Mouse (Mus musculus): ENCODE data around the gene Cox15.

Gene Cox15

GRCm38 (mm10) chr19:43752489-43753225 lies at the start of gene Cox15, which contains the start of gene Cutc:
TSS of gene Cox15 (minus strand) at chr19:43753000.
TSS of gene Cutc (plus strand) at chr19:43752996.
- in situ Hi-C loops (cut with MboI, MseI), result no loop called here

GRCm38 (mm10) chr19:43801427-43802051 lies 48.7 kb upstream of the Cox15 start:
- in situ Hi-C loops (cut with MboI, MseI), result no loop called here

DNA sequence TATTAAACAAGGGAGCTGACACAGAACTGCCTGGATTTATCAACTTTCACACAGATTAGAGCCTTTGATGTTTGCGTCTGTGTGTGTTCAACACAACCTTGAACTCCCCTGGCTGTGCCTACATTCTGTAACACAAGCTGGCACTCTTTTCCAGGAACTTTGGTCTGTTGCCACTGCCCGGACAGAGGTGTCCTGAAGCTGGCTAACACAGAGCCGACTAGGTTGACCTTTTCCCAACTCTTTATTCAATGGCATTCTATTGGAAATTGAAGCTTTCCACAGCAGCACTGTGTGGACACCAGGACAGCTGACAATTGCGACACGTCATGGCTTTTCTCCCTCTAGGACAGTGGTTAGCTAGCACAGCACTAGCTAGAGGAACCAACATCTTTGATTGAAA lies 44.4 kb upstream of the Cox15 start:
- in situ Hi-C loops (cut with MboI, MseI), result no loop called here

DNA sequence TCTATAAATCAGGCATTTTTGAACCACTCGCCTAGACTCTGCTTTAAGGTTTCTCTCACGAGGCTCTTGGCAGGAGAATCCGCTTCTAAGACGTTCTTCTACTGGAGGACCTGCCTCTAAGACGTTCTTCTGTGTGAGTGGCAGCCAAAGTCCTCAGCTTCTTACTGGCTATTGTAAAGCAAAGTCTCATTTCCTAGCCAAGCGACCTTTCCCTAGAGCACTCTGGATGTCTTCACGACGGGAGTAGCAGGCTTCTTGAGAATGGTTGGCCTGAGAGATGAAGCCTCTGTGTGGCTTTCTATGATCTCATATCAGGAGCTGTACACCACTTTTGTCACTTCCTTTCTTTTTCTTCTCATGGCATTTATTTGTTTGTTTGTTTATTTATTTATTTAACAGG lies 42.7 kb upstream of the Cox15 start:
- in situ Hi-C loops (cut with MboI, MseI), result no loop called here

GRCm38 (mm10) chr19:43793951-43794350 lies 41.2 kb upstream of the Cox15 start:
- in situ Hi-C loops (cut with MboI, MseI), result no loop called here

DNA sequence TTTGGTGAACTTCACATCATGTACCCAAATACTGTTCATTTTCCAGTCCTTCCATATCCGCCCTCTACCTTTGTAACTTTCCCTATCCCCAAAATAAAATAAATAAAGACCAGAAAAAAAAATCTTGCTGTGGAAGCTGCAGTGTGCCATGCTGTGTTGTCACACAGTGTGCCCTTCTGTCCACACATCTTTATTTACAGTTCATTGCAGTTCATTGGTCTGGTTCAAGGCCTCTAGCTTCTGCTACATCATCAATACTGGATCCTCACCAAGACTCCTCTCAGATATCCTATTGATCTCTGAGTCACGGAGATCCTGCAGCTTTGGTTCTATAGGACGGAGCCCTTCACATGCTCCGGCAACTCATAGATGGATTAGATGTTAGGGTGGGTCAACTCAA lies 39.7 kb upstream of the Cox15 start:
- in situ Hi-C loops (cut with MboI, MseI), result no loop called here

GRCm38 (mm10) chr19:43789817-43790216 lies 37.0 kb upstream of the Cox15 start:
- in situ Hi-C loops (cut with MboI, MseI), result no loop called here

DNA sequence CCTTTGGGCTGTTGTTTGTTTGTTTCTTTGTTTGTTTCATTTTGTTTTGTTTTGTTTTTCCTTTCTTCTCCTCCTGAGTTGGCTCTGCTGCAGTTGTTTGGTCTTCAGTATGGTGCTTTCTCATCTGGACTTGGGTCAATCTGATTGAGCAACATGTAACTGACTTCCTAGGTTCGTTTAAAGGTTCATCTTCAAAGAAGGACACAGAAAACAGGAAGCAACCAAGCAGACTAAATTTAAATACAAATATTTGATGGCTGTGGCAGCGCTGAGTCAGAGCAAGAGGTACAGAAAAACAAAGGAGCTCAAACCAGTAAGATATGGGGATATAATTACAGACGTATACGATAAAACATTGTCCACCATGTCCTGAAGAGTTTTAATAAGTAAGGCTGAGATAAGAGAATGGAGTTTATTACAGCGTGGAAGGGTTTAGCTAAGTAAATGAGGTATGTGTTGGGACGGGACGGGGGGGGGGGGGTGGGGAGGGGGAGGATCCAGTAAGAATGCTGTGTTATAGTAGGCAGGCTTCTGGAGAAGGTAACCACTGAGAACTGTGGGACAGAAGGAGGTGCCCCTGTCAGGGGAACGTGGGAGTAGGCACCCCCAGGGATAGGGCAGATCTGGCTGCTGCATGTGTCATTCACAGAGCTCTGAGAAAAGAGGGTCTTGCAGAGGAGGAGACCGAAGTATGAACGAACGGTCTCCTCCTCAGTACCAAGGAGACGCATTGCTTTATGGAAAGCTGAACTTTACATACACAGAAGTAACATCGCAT lies 33.6 kb upstream of the Cox15 start:
- in situ Hi-C loops (cut with MboI, MseI), result no loop called here

- in situ Hi-C loops (cut with MboI, MseI), result no loop called here
Measured at GRCm38 (mm10) chr19:43784761-43785160, 32.0 kb upstream of the Cox15 start.

- in situ Hi-C loops (cut with MboI, MseI), result no loop called here
Measured at GRCm38 (mm10) chr19:43781980-43782379, 29.2 kb upstream of the Cox15 start, which contains the start of gene Abcc2. TSS of gene Abcc2 (plus strand) at chr19:43782192.

DNA sequence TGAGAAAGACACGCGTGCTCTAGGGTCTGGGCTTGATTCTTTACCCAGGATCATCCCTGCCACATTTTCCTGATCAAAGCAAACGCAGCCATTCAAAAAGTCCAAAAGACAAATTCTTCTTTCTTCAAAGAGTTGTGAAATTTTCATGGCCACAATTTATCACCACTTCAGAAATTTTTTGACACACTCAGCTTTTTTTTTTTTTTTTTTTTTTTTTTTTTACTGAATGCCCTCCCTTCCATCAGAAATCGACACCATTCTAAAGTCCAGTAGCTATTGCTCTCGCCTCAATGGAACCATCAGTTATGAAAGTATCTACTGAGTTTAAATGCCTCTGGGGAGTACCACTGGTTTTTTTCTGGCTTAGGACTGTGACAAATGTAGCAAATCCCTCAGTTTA lies 27.6 kb upstream of the Cox15 start:
- in situ Hi-C loops (cut with MboI, MseI), result no loop called here

- in situ Hi-C loops (cut with MboI, MseI), result no loop called here
Measured at GRCm38 (mm10) chr19:43777308-43777707, 24.5 kb upstream of the Cox15 start.

GRCm38 (mm10) chr19:43776561-43776960 lies 23.8 kb upstream of the Cox15 start:
- in situ Hi-C loops (cut with MboI, MseI), result no loop called here

GRCm38 (mm10) chr19:43775433-43775832 lies 22.6 kb upstream of the Cox15 start:
- in situ Hi-C loops (cut with MboI, MseI), result no loop called here

DNA sequence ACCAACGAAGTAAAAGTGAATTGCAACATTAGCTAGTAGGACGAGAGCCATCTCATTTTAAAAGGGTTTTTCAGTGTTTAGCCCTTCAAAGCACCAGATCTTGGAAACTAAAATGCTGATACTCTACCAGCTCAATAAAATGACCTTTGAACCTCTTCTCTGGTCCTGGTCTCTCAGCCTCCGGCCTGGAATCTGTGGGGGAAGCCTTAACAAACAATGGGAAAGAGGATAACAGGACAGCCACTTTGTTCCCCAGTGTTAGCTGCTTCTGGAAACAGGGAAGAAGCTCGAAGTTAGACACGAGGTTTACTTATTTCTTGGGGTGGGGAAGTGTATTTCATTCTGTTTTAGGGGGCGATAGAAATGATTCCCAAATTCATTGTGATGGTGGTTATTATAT lies 19.5 kb upstream of the Cox15 start:
- in situ Hi-C loops (cut with MboI, MseI), result no loop called here

- in situ Hi-C loops (cut with MboI, MseI), result no loop called here
Measured at GRCm38 (mm10) chr19:43771499-43771969, 18.7 kb upstream of the Cox15 start.

GRCm38 (mm10) chr19:43770584-43770983 lies 17.8 kb upstream of the Cox15 start:
- in situ Hi-C loops (cut with MboI, MseI), result no loop called here

DNA sequence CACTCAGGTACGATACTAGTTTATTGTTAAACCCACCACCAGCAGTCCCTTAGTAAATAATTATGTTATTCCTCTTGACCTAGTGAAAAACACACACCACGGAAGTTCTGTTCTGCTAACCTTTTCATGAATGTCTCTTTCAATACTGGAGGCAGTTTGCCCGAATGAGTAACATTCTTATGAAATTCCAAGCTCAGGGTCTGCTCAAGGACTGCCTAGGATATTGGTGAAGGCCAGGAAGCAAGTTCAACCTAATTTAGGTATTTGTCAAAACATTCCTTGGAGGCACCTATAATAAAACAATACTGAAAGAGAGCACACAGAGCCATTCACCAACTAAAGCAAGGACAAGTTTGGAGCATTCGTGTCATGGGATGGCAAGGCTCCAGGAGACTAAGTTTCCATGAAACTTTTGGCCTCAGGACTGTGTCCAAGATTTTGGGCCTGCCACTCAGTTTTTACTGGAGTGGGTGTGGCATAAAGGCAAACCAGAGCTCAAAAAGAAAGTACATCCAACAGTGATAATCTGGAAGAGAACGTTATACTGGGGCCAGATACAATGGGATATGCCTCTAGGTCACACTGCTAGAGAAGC lies 16.7 kb upstream of the Cox15 start:
- in situ Hi-C loops (cut with MboI, MseI), result no loop called here

DNA sequence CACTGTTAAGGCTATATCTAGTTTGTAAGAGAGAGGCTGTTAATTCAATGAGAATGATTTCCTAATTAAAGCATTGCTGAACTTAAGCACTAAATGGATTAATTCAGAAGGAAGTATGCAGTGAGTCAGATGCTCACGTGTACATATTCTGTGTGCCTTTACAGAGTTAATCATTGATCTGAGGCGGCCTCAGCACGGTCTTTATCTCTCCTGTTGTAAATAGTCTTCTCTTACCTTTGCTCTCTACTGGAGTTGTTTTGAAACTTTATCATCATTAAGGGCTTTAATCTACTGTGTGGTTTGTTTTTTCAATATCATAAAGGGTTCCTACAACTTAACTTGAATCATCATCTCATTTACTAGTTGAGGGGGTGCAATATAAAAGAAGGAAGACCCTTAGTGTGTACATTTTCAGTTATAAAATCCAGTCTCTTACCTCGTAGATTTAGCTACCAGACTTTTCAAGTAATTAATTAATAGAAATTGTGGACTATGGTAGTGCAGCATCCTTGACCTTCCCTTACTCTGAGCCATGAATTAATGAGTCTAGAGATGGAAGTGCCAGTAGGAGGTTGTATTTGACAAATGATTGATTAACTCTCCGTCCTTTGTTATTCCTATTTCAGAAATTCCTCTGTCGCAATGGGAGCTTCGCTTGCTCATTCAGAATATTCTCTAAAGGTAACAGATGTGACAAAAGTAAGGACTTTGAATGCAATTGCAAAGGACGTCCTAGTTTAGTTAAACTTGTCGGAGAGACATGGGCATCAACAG lies 14.9 kb upstream of the Cox15 start:
- in situ Hi-C loops (cut with MboI, MseI), result no loop called here

GRCm38 (mm10) chr19:43766451-43766850 lies 13.7 kb upstream of the Cox15 start:
- in situ Hi-C loops (cut with MboI, MseI), result no loop called here

DNA sequence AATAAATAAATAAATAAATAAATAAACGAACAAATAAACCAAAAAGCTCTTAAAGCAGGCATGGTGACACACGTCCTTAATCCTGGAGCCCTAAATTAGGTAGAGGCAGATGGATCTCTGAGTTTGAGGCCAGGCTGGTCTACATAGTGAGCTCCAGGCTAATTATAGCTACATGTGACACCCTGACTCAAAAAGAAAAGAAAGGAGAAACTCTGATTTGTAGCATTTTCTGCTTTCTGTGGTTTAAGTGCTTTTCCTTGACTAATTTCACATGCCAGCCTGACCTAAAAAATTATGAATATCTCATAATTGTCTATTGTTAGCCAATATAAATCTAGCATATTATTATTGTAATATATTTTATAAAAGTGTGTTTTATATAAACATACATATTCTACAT lies 9.6 kb upstream of the Cox15 start:
- in situ Hi-C loops (cut with MboI, MseI), result no loop called here
